In genomic region chr9:14625024-14625423, GRCm38 (mm10) we compare ENCODE assay signal across 11 mouse cellular contexts. TPM values are rescaled to one million over a fixed set of nuclear protein-coding genes. Genes with fewer than 3 reads are reported as not detected.
DNase-seq lines count a peak whose midpoint lies in the region; ATAC-seq lines count a peak whose summit lies in the region.
"Had no signal": no experiment of that assay in that cellular context is flagged by ENCODE, and none has a peak within 500 bp of the region (broad histone marks: within the 10 kb centered on the region; RNA-seq: fewer than 3 reads in every experiment).

No protein-coding gene starts in this region.

- no peak overlapping the region for H3K4me3 ChIP-seq in hindbrain, embryonic 13.5 days
- no peak overlapping the region for H3K4me3 ChIP-seq in hindbrain, embryonic 12.5 days
- H3K4me3 ChIP-seq: heart, embryonic 13.5 days had no signal

- H3K4me2 ChIP-seq in hindbrain, embryonic 13.5 days: no peak overlapping the region
- H3K4me2 ChIP-seq in hindbrain, embryonic 12.5 days (replicated peaks): no peak overlapping the region
- H3K4me2 ChIP-seq: heart, embryonic 13.5 days had no signal

- no peaks in the 10 kb centered on the region for H3K27me3 ChIP-seq in hindbrain, embryonic 13.5 days
- no peaks in the 10 kb centered on the region for H3K27me3 ChIP-seq in hindbrain, embryonic 12.5 days
- H3K27me3 ChIP-seq: heart, embryonic 13.5 days had no signal

- H3K4me1 ChIP-seq in hindbrain, embryonic 13.5 days (replicated peaks): no peaks in the 10 kb centered on the region
- no peaks in the 10 kb centered on the region for H3K4me1 ChIP-seq in hindbrain, embryonic 12.5 days

- H3K27ac ChIP-seq in hindbrain, embryonic 13.5 days: no peak overlapping the region
- no peak overlapping the region for H3K27ac ChIP-seq in hindbrain, embryonic 12.5 days
- H3K27ac ChIP-seq: heart, embryonic 13.5 days had no signal

- peak; percentile 38 to 78 for DNase-seq in urinary bladder, adult 18-20 months (ENCODE audit: low spot score in 2 of 2)
- no peak for DNase-seq in urinary bladder, postnatal 10 days (ENCODE audit: low spot score)
- DNase-seq in heart, adult 8-10 months (ENCODE audit: low spot score): peak; percentile 85
- peak; percentile 37 to 49 for DNase-seq in kidney, postnatal 4 days
- DNase-seq in urinary bladder, postnatal 25 days (ENCODE audit: low spot score): peak; percentile 56
- DNase-seq in yolk sac, embryonic 10.5 days (ENCODE audit: low spot score): no peak
- DNase-seq: midbrain, embryonic 14.5 days; thymus, postnatal 25 days had no signal

- ATAC-seq in hindbrain, embryonic 13.5 days (ENCODE audit: low FRiP score): no peak
- no peak for ATAC-seq in hindbrain, embryonic 12.5 days (ENCODE audit: low FRiP score)

- H3K36me3 ChIP-seq in hindbrain, embryonic 13.5 days: no peaks in the 10 kb centered on the region
- no peaks in the 10 kb centered on the region for H3K36me3 ChIP-seq in hindbrain, embryonic 12.5 days
- H3K36me3 ChIP-seq: heart, embryonic 13.5 days had no signal

- H3K9ac ChIP-seq in hindbrain, embryonic 13.5 days: no peak overlapping the region
- no peak overlapping the region for H3K9ac ChIP-seq in hindbrain, embryonic 12.5 days
- H3K9ac ChIP-seq: heart, embryonic 13.5 days had no signal

- H3K9me3 ChIP-seq in hindbrain, embryonic 13.5 days: no peaks in the 10 kb centered on the region
- H3K9me3 ChIP-seq in hindbrain, embryonic 12.5 days (replicated peaks): no peaks in the 10 kb centered on the region
- H3K9me3 ChIP-seq: heart, embryonic 13.5 days had no signal

- whole genome bisulfite sequencing in hindbrain, embryonic 13.5 days: 49% methylated on average over 3 of the region's 3 CpGs
- 49% methylated on average over 3 of the region's 3 CpGs for WGBS in hindbrain, embryonic 12.5 days

RNA-seq across cellular contexts. Expression of gene Amotl1, which starts 19.8 kb away (rescaled TPM):
- total RNA-seq in heart, adult 8-10 months (2022): 10 to 100 TPM; 56.2 to 65.0 (median 58.1) TPM
- polyA plus RNA-seq in hindbrain, embryonic 13.5 days (2015; fragmentation: Nextera tagmentation; extraction: Ambion mirVana): 8.8 and 10.4 TPM in 2 replicates
- polyA plus RNA-seq in hindbrain, embryonic 12.5 days (2016; fragmentation: Nextera tagmentation; extraction: Ambion mirVana): 18.2 and 18.4 TPM in 2 replicates

Comparison
In these comparisons a context has a peak if more than half of its experiments do, and no peak if none do; other contexts are left out.
1. DNase-seq: peak in urinary bladder, adult 18-20 months (2 of 2), heart, adult 8-10 months (single experiment), kidney, postnatal 4 days (2 of 2) and urinary bladder, postnatal 25 days (single experiment); none in urinary bladder, postnatal 10 days (single experiment) and yolk sac, embryonic 10.5 days (single experiment).